Mouse (Mus musculus): Measurements from ENCODE around the gene Rbm47.

The Rbm47 gene

DNA sequence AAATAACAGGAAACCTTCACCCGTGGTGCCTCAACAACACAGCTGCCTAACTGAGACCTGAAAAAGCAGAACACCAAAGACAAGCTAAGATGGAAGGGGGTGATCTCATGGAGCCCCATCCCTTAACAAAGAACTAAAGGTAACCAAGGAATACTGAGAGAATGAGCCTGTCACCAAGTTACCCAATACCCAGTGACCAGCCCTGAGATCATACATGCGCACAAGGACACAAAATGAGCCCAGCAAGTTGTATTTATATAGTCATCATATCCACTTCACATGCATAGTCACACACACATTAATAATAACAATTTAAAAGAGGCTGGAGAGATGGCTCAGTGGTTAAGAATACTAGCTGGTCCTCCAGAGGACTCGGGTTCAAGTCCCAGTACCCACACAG, 44.0 kb downstream of the Rbm47 start:
- DNase-seq (ENCODE audit: low read depth, low spot score), result no peak

DNA sequence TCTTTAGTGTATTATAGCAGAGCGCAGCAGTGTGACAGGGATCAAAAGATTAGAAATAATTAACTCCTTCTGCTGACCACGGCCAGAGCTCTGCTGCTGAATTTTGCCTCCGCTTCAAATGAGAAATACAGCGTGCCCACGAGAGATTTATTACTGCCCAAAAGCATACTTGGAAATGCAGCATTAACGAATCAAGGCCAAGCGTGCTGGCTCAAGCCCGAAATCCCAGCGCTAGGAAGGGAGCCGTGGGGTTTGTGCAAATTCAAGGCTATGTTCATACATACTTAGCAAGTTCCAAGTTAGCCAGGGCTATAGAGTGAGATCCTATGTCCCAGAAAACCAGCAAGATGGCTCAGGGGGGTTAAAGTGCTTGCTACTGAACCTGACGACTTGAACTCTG, 47.5 kb downstream of the Rbm47 start:
- DNase-seq (ENCODE audit: low read depth, low spot score), result no peak

DNA sequence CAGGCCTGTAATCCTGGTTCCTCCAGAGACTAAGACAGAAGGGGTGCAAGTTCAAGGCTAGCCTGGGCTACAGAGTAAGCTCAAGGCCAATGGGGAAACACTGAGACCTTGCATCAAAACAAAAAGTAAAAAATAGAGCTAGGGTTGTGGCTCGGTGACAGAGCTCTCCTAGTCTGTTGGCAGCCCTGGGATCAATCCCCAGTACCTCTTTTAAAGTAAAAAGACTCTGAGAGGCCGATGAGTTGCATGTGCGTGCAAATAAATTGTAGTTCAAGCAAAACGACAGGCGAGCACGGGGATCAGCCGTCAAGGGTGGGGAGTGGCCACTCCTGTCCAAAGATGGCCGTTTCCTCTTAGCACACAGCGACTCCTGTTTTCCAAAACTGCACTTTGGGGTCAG, 48.0 kb downstream of the Rbm47 start:
- no peak for DNase-seq (ENCODE audit: low read depth, low spot score)

DNA sequence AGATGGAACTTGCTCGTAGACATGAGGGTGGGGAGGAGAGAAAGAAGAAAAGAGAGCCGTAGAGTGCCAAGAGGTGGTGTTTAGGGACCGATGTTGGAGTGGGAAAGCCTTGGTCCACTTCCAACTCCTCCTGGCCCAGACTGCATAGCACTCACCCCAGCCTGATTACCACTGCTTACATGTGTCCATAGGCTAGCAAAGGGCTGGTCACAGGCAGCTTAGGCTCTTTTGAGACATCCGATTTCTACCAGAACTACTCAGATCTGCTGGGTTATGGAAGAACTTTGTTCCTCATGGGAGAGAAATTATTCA, 48.9 kb downstream of the Rbm47 start:
- no peak for DNase-seq (ENCODE audit: low read depth, low spot score)

DNA sequence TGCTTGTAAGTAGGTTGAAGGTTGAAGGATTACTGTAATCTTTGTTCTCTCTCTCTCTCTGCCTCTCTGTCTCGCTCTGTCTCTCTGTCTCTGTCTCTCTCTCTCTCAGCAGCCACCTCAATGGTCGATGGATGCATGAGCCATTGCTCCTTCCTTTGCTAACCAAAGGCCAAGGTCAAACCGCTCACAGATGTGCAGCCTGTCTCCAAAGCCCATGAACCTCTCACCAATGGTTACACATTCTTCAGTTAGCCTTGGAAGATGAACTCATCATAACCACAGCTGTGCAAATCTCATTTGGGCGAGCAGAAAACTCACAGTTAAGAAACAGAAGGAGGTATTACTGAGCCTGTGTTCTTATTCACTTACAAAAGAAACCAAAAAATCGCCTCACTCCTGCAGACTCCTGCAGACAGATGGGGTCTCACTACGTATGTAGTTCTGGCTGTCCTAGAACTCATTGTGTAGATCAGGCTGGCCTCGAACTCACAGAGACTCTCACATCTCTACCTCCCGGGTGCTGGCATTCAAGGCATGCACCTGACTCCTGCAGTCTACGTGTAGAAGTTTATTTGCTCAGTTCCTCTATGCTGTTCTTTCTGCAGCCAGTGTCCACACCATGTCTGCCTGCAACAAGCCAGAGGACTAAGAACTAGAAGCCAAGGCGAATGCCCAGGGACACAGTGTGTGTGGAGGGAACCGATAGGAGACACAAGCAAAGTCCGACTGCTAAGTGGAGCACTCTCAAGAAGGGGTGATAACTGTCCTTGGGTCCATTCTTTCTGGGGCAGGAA, 49.4 kb downstream of the Rbm47 start:
- no peak for DNase-seq (ENCODE audit: low read depth, low spot score)

DNA sequence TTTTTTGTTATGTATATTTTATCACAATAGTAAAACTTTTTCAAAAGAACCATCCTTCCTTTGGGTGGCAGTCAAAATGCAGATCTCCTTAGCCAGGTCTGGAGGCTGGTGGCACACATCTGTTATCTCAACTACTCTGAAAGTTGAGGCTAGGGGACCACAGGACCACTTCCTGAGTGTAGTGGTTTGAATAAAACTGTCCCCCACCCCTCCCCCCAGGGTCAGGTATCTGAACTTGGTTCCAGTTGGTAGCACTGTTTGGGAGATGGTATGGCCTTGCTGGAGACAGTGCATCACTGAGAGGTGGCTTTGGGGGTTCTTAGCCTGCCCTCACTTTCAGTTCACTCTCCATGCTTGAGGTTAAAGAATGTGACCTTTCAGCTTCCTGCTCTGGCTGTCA, 51.7 kb downstream of the Rbm47 start:
- DNase-seq (ENCODE audit: low read depth, low spot score), result no peak

DNA sequence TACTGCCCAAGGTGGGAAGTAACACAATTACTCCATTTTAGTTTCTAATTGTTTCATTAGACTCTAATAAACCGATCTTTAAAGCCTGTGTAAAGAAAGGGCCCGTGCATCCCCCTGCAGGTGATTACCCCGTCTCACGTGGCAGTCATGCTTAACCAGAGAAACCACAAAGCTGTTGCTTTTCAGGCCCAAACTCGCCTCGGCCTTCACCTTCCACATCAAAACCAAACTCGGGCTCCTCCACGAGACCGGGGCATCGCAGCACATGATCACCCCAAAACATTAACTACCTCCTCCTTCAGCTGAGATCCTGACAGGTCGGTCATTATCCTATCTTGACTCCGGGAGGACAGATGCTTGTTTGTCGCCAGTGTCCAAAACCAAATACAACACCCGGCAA, 58.2 kb downstream of the Rbm47 start:
- no peak for DNase-seq (ENCODE audit: low read depth, low spot score)

DNA sequence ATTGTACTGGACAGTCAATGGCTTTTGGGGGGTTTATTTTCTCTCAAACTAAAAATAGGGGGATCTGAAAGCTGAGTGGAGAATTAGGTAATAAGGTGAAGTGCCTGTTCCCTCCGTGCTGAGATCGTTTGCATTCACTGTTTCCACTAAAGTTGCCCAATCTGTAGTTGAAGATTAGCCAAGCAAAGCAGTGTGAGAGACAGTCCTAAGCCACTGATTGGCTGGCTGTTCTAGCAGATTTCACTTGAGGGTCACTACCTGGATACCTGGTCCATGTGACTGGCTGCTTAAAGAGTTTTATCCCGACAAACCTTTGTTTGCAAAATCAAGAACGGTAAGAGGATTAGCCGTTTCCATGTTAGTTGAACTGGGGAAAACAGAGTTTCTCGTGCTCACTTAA, 58.7 kb downstream of the Rbm47 start:
- no peak for DNase-seq (ENCODE audit: low read depth, low spot score)

DNA sequence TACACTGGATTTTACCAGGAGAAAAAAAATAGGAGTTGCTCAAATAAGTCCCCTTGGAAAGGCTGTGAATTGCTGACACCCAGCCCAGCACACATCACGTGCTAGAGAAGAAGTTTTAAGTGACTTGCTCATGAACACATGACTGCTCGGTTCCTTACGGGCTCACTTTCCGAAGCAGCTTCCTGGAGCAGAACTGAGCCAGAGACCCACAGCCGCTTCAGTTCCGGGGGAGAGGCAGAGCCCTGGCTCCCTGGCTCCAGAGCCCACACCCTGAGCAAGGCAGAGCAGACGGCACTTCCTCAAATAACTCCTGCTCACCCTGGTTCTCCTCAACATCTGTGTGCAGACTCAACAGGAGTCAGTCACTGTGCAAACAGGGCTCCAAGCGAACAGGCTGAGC, 60.9 kb downstream of the Rbm47 start:
- no peak for DNase-seq (ENCODE audit: low read depth, low spot score)

DNA sequence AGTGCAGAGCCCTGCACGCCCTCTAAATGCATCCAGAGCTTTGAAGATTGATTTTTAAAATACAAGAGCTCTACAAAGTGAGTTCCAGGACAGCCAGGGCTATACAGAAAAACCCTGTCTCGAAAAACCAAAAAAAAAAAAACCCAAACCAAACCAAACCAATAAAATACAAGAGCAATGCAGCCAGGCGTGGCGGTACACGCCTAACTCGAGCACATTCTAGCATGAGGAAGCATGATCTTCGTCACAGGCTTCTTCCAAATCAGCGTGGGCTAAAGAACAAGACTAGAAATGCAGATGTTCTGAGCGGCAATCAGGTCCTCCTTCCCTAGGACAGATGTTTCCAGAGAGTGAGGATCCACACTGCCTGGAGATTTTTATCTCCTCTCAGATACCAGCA, 66.5 kb downstream of the Rbm47 start:
- no peak for DNase-seq (ENCODE audit: low read depth, low spot score)

DNA sequence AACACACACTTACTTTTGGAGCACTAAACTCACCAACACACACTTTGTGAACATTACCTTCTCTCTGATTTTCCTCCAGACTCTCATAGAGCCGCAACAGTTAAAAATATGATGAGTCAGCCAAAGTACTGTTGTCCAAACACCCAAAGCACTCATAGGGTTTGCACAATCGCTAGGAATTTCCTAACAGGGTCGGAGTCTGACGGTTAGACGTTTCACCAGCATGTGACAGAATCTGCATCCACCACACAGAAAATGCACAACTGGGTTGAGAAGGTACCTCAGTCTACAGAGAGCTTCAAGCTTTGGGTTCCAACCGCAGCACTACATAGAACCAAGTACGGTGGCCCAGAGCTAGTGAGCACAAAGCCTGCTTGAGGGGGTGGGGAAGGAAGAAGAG, 67.0 kb downstream of the Rbm47 start:
- DNase-seq (ENCODE audit: low read depth, low spot score), result no peak

DNA sequence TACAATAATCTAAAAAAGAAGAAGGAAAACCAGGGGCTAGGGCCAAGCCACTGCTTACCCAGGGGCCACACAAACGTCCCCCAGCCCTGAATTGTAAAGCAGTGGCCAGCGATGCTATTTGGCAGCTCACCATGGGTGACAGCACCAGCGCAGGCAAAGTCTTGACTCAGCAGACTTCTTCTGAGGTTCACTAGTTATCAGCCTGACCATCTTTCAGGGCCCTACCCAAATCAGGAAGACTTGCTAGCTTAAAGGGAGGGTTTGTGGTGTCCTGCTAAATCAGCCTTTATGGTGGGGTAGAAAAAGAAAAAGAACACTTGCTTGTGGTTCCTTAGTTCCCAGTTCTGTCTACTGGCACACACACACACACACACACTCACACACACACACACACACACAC, 67.6 kb downstream of the Rbm47 start:
- DNase-seq (ENCODE audit: low read depth, low spot score), result no peak

DNA sequence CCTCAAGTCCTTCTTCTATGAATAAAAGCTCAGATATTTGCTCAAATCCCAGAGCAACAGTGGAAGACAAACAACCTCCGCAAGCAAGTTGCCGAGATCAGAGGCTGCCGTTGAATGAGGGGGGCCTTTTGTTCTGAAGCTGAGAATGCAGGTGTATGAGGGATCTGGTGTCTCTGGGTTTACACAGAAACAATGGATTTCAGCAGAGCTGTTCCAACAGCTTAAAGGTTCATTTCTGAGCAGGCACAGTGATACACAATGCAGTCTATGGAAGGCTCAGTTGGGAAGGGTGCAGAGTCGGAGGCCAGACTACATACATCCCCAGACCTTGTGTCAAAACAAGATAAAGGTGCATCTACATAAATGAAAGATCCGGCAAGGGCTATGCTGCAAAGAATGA, 69.5 kb downstream of the Rbm47 start:
- DNase-seq (ENCODE audit: low read depth, low spot score), result no peak

DNA sequence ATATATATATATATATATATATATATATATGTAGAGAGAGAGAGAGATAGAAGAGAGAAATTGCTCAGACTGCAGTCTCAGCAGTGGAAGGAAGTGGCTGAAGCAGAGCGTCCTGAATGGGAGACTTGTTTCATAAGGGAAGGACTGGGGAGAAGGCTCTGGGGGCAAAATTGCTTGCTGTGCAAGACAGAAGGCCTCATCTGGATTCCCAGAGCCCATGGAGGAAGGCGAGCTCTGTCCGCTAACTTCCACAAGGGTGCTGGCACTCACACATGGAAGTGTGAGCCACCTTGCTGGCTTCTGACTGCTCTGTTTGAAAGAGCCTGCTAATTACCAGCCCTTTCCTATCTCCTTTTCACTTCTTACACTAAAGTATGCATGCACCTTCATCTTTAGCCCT, 70.1 kb downstream of the Rbm47 start:
- no peak for DNase-seq (ENCODE audit: low read depth, low spot score)

DNA sequence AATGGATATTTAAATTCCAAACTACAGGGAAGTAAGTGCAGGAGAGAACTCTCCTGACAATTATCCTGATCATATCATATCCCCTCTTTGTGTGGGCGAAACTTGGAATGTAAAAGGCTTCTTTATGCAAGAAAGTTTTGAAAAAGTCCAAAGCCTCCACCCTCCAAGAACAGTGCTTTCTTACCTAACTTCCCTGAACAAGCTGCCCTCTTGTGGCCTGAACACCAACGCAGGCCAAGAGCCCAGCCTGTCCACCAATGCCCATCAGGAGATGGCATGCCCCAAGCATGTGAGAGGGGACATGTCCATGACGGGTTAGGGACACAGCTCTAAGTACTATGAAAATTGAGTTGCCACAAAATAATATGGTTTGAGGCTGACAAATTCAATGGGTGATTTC, 71.3 kb downstream of the Rbm47 start:
- no peak for DNase-seq (ENCODE audit: low read depth, low spot score)

DNA sequence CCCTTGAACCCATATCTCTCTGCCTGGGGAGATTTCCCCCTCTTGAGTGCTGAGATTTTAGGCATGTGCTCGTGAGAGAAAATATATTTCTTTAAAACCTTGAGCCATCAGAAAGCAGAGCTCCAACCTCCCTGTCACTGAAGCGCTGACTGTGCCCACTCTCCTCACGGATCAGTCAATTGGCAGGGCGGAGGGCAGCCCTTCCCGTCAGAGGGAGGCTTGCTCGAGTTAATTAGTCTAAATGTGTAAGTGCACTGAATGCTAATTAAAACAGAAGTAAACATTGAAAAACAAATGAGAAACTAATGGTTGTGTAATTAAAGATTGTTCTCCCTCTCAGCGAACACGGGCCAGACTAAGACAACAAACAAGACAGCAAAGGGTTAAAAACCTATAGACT, 72.6 kb downstream of the Rbm47 start:
- no peak for DNase-seq (ENCODE audit: low read depth, low spot score)

DNA sequence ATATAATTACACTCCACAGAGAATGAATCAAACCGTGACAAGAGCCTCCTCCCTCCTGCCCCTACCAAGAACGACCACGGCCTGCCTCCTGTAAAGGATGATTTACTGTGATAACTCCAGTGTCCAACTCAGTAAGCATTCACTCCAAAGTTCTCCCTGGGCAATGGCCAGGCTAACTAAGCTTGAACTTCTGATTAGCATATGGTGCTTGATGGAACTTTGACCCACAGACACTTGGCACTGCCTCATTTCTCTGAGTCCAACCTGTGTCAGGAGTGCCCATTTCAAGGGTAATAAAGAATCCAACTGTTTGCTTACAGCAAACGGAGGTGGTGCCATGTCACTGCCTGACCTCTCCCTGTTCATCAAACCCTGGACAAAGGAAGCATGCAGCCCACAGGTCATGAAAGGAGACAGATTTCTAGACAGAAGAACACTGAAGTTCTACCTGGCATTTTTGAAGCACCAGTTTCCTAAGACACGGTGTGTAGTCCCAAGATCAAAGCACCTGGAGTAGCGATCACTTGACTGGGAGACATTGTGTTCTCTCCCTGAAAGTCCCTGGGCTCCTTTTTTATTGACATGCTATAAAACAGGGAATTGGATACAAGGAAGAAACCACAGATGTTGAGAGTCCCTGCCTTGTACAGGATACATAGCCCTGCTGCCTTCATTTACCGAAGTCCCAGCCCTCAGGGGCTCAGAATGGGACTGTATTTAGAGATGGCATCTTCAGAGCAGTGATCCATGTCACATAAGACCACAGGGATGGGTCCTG, 74.6 kb downstream of the Rbm47 start:
- DNase-seq (ENCODE audit: low read depth, low spot score), result no peak

DNA sequence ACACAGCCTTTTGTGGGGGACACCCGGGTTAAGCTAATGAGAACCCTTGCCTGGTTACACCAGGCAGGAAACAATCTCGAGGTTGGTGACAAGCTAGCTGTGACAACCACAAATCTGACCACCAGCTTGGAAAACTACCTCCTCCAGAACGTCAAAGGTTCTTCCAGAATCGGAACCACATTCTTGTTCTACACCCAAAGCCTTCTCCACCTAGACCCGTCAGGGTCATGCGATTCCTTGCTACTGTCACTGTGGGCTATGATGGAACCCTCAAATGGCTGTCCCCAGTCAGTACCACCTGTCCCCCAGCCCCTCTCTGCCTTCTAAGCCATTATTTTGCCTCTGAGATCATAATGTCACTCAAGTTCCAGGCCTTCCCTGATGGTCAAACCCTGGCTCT, 76.8 kb downstream of the Rbm47 start:
- DNase-seq (ENCODE audit: low read depth, low spot score), result no peak

DNA sequence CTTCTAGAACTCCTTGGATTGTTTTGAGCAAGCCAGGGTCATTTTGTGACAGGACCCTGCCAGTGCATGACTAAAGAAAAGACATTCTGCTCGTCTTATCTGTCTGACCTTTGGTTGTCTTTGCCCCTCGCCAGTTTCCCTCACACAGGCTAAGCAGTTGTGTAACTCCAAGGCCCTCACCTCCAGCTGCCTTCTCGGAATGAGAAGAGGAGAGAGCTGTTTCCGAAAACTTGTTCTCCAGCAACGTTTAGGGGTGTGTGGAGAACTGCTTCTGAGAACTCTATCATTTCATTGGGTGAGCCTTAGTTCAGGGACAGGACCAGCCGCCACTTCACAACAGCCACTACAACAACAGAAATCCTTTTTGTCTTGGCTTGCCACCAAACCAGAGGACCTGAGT, 77.8 kb downstream of the Rbm47 start:
- no peak for DNase-seq (ENCODE audit: low read depth, low spot score)

DNA sequence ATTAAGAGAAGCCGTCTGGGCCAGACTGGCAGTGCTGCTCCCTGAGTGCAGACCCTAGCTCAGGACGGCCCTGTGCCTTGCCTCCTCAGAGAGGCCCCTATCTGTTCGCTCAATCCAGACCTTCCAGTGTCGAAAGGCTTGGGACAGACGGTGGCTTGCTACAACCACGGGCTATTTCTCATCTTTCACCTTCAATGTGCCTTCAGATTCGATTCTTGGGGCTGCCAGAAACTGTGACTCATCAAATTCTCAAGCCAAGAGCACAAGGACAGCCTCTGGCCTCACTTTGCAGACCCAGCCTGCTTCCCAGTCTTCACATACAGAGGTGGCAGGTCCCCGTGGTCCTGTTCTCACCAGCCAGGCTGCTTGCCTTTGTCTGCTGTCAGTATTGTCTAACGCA, 82.9 kb downstream of the Rbm47 start:
- no peak for DNase-seq (ENCODE audit: low read depth, low spot score)

DNA sequence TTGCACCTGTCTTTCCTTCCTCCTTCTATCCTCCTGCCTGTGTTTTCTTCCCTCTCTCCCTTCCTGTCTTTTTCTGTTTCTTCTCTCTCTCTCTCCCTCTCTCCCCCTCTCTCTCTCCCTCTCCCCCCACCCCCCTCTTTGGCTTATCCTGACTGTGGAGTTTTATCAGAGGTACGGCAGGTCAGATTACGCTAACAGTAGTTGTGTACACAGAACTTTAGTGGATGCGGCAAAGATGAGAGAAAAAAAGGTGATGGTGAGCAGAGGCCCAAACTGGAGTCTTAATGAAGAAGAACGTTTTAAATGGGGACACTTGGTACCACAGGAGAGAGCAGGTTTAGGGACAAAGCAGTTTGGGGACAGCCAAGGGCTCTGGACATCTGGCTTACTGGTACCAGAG, 83.3 kb downstream of the Rbm47 start:
- no peak for DNase-seq (ENCODE audit: low read depth, low spot score)

DNA sequence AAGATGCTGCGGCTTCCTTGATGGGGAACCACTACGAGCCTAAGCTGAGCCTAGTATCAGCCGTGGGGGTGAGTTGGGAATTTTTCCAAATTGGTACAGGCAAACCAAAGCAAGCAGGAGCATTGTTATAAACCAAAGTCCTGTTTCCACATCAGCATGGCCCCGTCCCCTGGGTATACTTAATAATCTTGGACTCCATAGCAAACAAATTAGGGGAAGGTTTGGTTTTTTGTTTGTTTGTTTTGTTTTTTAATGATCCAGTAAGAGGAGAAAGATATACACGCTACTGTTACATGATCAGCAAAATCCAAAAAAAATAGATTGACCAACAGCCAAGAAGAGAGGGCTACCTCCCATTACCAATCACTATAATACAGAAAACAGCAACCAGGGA, 84.0 kb downstream of the Rbm47 start:
- DNase-seq (ENCODE audit: low read depth, low spot score), result no peak

DNA sequence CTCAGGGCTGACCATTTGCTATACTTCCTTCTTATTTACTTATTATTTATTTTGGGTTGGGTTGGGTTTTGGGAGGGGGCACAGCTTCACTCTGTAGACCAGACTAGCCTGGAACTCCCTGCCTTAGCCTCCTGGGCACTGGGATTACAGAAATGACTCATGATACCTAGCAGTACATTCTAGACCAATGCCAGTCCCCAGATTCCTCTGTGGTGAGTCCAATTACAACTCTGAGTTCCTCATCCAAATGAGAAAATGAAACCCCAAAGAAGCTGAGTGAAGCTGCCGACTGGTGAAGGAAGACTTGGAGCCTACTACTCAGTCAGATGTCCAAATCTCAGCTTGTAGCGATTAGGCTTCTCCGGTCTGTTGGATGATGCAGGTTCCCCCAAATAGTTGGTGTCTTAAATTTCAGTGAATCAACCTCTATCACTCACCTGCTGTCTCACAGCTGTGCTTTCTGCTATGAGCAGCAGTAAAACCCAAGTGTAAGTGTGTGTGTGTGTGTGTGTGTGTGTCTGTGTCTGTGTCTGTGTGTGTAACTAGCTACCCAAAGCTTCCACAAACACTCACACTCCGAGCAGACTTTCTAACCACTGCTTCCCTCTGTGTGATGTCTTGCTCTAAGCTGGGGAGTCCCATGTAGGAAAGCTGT, 84.5 kb downstream of the Rbm47 start:
- no peak for DNase-seq (ENCODE audit: low read depth, low spot score)

Measured in embryo, embryonic 11.5 days (tissue).